Mouse (Mus musculus) neutrophil, adult 83 days (primary cell): ENCODE results near the gene Dusp1. TPM values are rescaled to one million over a fixed set of nuclear protein-coding genes. Genes with fewer than 3 reads are reported as not detected.

Experiments
- total RNA-seq, 2 experiments: library from RNA; stranded (reverse); gene quantifications; one replicate each; pipeline ENCODE4 v1.2.4; 2023

Gene Dusp1
- 1,000 to 10,000 TPM; 2,979 to 3,502 TPM for total RNA-seq

DNA sequence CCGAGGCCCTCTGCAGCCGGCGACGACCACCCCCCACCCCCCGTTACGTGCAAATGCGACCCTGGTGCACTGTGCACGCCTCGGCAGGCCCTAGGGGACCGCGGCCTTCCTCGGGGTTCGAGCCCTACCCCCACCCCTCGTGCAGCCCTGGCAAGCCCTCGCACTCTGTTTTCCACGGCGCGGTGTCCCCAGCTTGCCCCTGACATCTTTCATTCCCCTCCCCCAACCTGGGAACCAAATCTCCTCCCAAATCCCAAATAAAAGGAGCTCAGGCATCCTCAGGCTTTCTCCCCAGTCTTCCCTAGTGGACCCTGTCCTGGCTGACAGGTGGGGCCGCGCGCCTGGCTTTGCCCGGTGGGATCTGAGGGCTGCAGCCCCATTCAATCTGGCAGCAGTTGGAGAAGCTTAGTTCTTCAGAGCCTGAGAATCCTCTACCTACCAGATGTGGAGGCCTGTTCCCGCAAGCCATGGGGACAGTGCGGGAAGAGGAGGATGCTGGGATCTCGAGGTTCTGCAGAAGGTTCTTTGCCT is at the start of gene Dusp1:
Gene Dusp1, minus strand, starts transcription at position 478 of the 531 bp plus-strand sequence.

DNA sequence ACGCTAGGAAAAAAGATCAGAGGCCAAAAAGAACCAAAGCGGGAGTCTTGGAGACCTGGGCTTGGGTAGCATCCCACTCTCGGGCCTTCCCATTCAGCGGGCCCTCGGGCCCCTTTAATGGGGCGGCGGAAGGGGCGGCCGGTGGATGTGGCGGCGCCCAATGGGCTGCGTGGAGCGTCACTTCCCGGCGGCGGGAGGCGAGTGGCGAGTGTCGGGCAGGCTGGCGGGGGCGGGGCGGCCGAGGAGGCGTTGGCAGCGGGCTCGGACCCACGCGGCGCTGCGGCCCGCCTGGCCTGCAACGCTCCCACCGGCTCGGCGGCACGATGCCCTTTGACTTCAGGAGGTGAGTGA is 663 bp downstream of the Dusp1 start, which contains the start of gene Ergic1:
Gene Ergic1, plus strand, starts transcription at position 200 of the 351 bp plus-strand sequence.

Other genes starting within 250 kb of the Dusp1 start
- gene Neurl1b, start 147.3 kb downstream of the Dusp1 start, total RNA-seq = 10 to 100 TPM; 14.6 to 15.3 TPM
- 10 to 100 TPM; 15.1 to 15.9 TPM for gene Ergic1, start 639 bp downstream of the Dusp1 start, total RNA-seq
- gene Atp6v0e, start 101.1 kb upstream of the Dusp1 start, total RNA-seq = 100 to 1,000 TPM; 147 to 166 TPM
- 10 to 100 TPM; 42.7 to 52.5 TPM for gene Crebrf, start 153.5 kb upstream of the Dusp1 start, total RNA-seq
- gene Bnip1, start 218.9 kb upstream of the Dusp1 start, total RNA-seq = 10 to 100 TPM; 14.3 to 17.5 TPM